Mouse (Mus musculus) liver, embryonic 13.5 days (tissue): ENCODE measurements around the gene Gpr19. TPM values are rescaled to one million over a fixed set of nuclear protein-coding genes. Genes with fewer than 3 reads are reported as not detected.

ENCODE experiments used
- ATAC-seq: fragments of 200-750 bp; cut with Nextera tagmentation; 2 replicates; pipeline ENCODE4 v1.8.0; 2017; ENCODE audit warnings: low read depth, mild to moderate bottlenecking, moderate number of reproducible peaks, moderate library complexity
- DNase-seq: peaks from one replicate; pipeline ENCODE4 v3.0.0; 2022
- H3K27ac ChIP-seq: fragments of 300-500 bp; sonication (generic); 2 replicates; pipeline ENCODE4 v1.5.1; 2015; ENCODE audit warnings: moderate library complexity, mild to moderate bottlenecking, inconsistent platforms
- H3K27me3 ChIP-seq: fragments of 300-500 bp; sonication (generic); 2 replicates; pipeline ENCODE4 v1.6.1; 2015; ENCODE audit warnings: mild to moderate bottlenecking, inconsistent platforms
- H3K36me3 ChIP-seq: fragments of 300-500 bp; sonication (generic); 2 replicates; pipeline ENCODE4 v1.6.1; 2015; ENCODE audit warnings: mild to moderate bottlenecking, inconsistent platforms
- H3K4me1 ChIP-seq: fragments of 300-500 bp; sonication (generic); replicated peaks from 2 replicates; pipeline ENCODE4 v1.6.1; 2015; ENCODE audit warnings: inconsistent platforms
- H3K4me2 ChIP-seq: fragments of 300-500 bp; sonication (generic); 2 replicates; pipeline ENCODE4 v1.6.1; 2015; ENCODE audit warnings: inconsistent platforms, mild to moderate bottlenecking, moderate library complexity
- H3K4me3 ChIP-seq: fragments of 300-500 bp; sonication (generic); replicated peaks from 2 replicates; pipeline ENCODE4 v1.5.1; 2015; ENCODE audit warnings: mild to moderate bottlenecking, inconsistent platforms
- H3K9ac ChIP-seq: fragments of 300-500 bp; sonication (generic); 2 replicates; pipeline ENCODE4 v1.6.1; 2015; ENCODE audit warnings: mild to moderate bottlenecking, inconsistent platforms
- H3K9me3 ChIP-seq: fragments of 300-500 bp; sonication (generic); replicated peaks from 2 replicates; pipeline ENCODE4 v1.6.1; 2016; ENCODE audit warnings: inconsistent platforms
- WGBS: fragments of 180-500 bp; shearing (Covaris S2); methylation state at CpG from one replicate; pipeline ENCODE4 v1.1.7; 2015; ENCODE audit not compliant: insufficient replicate concordance; 5-methylcytosine and 5-hydroxymethylcytosine counted together
- polyA plus RNA-seq: library from polyadenylated mRNA; unstranded; fragments of >200 nt; fragmentation: Nextera tagmentation; extraction: Ambion mirVana; gene quantifications from 2 replicates; pipeline ENCODE4 v1.2.1, GENCODE M21; 2015

Gene Gpr19
- polyA plus RNA-seq, 1 experiment from 2014 or later = 5.3 TPM

DNA sequence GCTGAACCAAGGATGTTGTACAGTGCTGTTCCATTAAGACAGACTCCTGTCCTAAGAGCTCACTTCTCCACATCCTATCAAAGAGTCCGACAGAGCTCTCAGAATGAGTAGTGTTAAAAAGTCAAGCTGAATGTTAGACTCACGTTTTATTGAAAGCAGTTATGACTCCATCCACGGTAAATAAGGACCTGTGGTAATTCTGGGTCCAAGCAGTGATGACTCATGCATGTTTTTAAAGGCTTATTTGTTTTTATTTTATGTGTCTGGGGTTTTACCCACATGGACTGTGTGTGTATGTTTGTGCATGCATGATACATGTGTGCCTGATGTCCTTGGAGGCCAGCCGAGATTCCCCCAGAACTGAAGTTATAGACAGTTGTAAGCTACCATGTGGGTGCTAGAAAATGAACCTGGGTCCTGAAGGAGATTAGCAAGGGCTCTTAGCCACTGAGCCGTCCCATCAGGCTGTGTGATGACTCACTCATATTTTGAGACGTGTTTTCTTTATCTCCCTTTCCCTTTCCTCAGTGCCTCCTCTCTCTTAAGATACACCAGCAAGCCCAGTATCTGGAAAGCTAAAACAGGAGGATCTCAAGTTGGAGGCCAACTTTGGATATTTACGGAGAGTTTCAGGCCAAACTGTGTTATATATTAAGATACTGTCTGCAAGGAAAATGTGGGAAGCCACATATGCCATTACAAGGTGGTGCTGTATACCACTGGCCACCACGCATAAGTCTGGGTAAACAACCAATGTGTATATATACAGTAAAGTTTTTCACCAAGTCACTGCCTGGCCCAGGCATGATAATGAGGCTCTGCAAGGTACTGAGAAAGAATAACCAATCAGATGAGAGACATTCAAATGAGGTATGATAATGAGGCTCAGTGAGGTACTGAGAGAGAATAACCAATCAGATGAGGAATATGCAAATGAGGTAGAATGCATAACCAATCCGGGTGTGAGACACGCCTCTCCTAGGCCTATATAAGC lies 5.8 kb upstream of the Gpr19 start:
- Histone ChIP-seq H3K27me3 (no peaks in the 10 kb centered on the region), H3K9ac (no peak overlapping the region), H3K36me3 (no peaks in the 10 kb centered on the region), H3K9me3 (no peaks in the 10 kb centered on the region), H3K4me3 (no peak overlapping the region), H3K27ac (peak overlapping the region; percentile 76), H3K4me2 (no peak overlapping the region), H3K4me1 (peaks cover 47% of the 10 kb centered on the region)
- ATAC-seq = peak; percentile 82
- no peak for DNase-seq
- WGBS = 76% methylated on average over 10 of the region's 10 CpGs

DNA sequence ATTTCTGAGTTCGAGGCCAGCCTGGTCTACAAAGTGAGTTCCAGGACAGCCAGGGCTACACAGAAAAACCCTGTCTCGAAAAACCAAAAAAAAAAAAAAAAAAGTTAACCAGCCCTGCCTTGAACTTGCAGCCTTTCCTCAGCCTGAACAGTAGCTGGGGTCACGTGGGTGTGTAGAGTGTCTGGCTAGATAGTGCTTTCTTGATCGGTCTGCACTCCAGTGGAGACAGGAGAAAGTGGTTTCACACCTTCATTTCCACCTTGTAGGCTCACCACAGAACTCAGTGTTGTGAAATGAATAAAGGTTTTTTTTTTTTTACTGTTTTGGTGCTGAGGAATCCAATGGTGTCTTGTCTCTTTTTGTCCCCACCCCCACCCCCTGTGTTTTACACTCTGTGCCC lies 5.0 kb upstream of the Gpr19 start:
- H3K9ac ChIP-seq = no peak overlapping the region
- 50% methylated on average over 4 of the region's 4 CpGs for WGBS
- H3K4me2 ChIP-seq = no peak overlapping the region
- H3K27me3 ChIP-seq = no peaks in the 10 kb centered on the region
- H3K9me3 ChIP-seq = no peaks in the 10 kb centered on the region
- no peak for ATAC-seq
- DNase-seq = no peak
- no peak overlapping the region for H3K4me3 ChIP-seq
- H3K36me3 ChIP-seq = no peaks in the 10 kb centered on the region
- peaks cover 50% of the 10 kb centered on the region for H3K4me1 ChIP-seq
- 0 out of 2 replicates have a peak overlapping the region, but pooled peaks have one; percentile 76 for H3K27ac ChIP-seq

DNA sequence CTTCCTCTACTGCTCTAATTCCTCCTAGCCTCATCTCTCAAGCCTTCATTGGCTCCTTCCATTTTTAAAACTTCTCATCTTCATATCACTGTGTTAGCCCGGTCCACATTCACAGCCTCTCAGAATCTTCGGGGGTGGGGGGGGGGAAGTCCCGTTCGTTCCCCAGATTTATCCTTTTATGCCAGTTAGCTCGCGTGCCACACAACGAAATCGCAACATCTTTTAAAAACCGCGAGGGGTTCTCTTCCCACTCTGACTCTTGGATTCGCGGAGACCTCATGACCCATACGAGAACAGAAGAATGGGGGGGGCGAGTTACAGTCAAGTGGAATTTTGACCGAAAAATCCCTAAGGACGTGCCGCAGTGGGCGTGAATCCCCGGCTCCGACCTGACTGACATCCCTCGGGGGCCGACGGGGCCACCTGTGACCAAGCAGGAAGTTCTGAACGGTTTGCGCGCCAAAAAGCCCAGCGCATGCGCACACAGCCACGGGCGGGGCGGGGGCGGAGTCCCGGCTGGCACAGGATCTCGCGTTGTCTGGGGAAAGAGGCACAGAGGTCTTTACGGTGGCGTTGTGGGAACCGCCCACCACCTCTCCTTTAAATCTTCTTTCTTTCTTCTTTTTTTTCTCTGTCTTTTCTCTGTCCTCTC lies 809 bp downstream of the Gpr19 start:
- peak; percentile 90 for ATAC-seq
- WGBS = under 1% methylated on average over 38 of the region's 38 CpGs
- H3K4me1 ChIP-seq = peaks cover 47% of the 10 kb centered on the region

DNA sequence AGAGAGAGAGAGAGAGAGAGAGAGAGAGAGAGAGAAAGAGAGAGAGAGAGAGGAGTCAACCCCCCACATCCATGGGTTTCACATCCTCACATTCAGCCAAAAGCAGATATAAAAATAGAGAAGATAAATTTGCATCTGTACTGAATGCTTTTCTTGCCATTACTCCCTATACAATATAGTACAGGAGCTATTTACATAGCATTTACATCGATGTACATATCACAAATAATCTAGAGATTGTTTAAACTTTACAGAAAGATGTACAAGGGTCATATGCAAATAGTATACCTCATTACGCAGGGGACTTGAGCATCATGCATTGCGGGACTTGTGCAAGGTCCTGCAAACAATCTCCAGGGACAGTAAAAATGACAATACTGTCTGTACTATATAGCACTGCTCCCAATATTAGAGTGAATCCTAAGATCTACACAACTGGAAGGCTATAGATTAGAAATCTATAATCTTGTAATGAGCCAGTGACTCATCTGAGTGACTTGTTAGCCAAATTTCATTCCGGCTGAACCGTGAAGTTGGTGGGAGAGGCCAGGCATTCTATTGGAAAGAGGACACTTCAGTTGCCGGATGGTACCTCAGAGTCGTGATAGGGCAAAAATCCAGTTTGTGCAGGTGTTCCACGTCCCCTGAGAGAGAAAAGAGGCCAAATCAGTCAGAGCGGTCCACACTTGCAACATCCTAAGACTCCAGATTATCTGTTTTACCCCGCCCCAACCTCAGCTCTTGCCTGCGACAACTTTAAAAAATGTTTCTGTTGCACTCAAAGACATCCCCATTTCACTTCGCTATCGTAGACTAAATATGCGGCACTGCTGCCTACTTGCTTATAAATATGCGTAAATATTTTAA lies 1.6 kb downstream of the Gpr19 start:
- no peaks in the 10 kb centered on the region for H3K27me3 ChIP-seq
- peak overlapping the region; percentile 75 for H3K4me3 ChIP-seq
- H3K36me3 ChIP-seq = no peaks in the 10 kb centered on the region
- ATAC-seq = no peak
- DNase-seq = peak; percentile 22
- peaks cover 40% of the 10 kb centered on the region for H3K4me1 ChIP-seq
- peak overlapping the region; percentile 85 for H3K4me2 ChIP-seq
- no peaks in the 10 kb centered on the region for H3K9me3 ChIP-seq
- H3K9ac ChIP-seq = peak overlapping the region; percentile 86
- H3K27ac ChIP-seq = peak overlapping the region; percentile 99
- WGBS = 43% methylated on average over 15 of the region's 15 CpGs

More for the DNA sequence above, 809 bp downstream of the Gpr19 start:
- no peaks in the 10 kb centered on the region for H3K36me3 ChIP-seq
- peak overlapping the region; percentile 99 for H3K27ac ChIP-seq
- no peaks in the 10 kb centered on the region for H3K27me3 ChIP-seq
- peak; percentile 92 for DNase-seq
- peak overlapping the region; percentile 75 for H3K4me3 ChIP-seq
- peak overlapping the region; percentile 85 for H3K4me2 ChIP-seq
- H3K9me3 ChIP-seq = no peaks in the 10 kb centered on the region
- H3K9ac ChIP-seq = peak overlapping the region; percentile 86

DNA sequence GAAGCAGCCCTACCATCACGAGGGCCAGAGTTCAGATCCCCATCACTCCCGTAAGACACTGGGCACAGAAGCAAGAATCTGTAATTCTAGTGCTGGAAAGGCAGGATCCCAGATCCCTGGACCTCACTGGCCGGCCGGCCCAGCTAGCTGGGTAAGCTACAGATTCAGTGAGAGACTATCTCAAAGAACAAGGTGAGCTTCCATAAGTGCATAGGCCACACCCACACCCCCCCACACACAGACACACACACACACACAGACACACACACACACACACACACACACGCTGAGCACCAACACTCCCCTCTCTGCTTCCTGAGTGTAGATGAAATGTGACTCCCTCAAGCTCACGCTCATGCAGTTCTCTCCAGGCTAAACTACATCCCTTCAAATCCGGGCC lies 7.9 kb downstream of the Gpr19 start:
- Histone ChIP-seq H3K27me3 (peaks cover 10% of the 10 kb centered on the region), H3K4me1 (0 out of 2 replicates have a peak, but pooled peaks cover 8% of the 10 kb centered on the region), H3K4me2 (no peak overlapping the region), H3K27ac (no peak overlapping the region), H3K4me3 (no peak overlapping the region), H3K9me3 (no peaks in the 10 kb centered on the region), H3K9ac (no peak overlapping the region), H3K36me3 (no peaks in the 10 kb centered on the region)
- WGBS = 64% methylated on average over 7 of the region's 7 CpGs
- DNase-seq = no peak
- ATAC-seq = no peak

DNA sequence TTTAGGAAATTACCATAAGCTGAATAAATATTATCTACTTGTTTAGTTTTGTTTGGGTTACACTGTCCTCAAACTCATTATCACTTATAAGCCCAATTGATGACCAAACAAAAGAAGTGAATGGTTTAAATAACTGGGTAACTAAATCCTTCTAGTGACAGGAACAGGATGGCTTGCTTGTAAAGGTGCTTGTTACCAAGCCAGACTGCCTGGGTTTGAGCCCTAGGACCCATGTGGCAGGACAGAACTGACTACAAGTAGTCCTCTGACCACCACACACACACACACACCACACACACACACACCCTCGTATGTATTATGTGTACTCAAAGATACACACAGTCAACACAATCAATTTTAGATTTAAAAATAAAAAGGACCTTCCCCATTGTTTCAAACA lies 8.6 kb downstream of the Gpr19 start:
- H3K4me3 ChIP-seq = no peak overlapping the region
- whole genome bisulfite sequencing = 56% methylated on average over 1 of the region's 1 CpGs
- DNase-seq (no peak), ATAC-seq (no peak)
- H3K27me3 ChIP-seq = peaks cover 10% of the 10 kb centered on the region
- no peak overlapping the region for H3K9ac ChIP-seq
- no peaks in the 10 kb centered on the region for H3K9me3 ChIP-seq
- H3K36me3 ChIP-seq = no peaks in the 10 kb centered on the region
- no peak overlapping the region for H3K27ac ChIP-seq
- H3K4me2 ChIP-seq = no peak overlapping the region
- H3K4me1 ChIP-seq = 0 out of 2 replicates have a peak, but pooled peaks cover 5% of the 10 kb centered on the region

DNA sequence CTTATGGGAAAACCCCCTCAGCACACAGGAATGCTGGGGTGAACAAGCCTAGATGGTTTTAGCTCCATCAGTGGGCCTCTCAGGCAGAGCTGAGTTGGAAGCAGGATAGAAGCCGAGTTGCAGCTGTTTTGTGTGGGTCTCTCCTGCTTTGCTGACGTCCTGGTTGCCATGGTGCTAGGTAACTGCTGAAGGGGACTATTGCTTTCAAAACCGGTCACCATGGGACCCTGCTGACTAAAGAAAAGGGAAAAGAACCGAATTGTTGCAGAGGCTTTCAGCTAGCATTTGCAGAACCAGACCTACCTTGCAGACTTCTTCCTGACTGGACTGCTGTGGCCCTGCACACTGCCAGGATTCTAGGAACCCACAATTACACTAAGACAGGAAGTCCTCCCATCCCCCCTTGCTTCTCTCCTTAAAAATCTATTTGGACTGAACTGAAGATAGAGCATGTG lies 9.8 kb downstream of the Gpr19 start:
- no peak overlapping the region for H3K27ac ChIP-seq
- H3K4me2 ChIP-seq = no peak overlapping the region
- H3K9ac ChIP-seq = no peak overlapping the region
- H3K36me3 ChIP-seq = no peaks in the 10 kb centered on the region
- H3K9me3 ChIP-seq = no peaks in the 10 kb centered on the region
- WGBS = 14% methylated on average over 4 of the region's 4 CpGs
- DNase-seq = no peak
- ATAC-seq = no peak
- no peak overlapping the region for H3K4me3 ChIP-seq
- peaks cover 10% of the 10 kb centered on the region for H3K27me3 ChIP-seq
- 0 out of 2 replicates have a peak, but pooled peaks cover 5% of the 10 kb centered on the region for H3K4me1 ChIP-seq

DNA sequence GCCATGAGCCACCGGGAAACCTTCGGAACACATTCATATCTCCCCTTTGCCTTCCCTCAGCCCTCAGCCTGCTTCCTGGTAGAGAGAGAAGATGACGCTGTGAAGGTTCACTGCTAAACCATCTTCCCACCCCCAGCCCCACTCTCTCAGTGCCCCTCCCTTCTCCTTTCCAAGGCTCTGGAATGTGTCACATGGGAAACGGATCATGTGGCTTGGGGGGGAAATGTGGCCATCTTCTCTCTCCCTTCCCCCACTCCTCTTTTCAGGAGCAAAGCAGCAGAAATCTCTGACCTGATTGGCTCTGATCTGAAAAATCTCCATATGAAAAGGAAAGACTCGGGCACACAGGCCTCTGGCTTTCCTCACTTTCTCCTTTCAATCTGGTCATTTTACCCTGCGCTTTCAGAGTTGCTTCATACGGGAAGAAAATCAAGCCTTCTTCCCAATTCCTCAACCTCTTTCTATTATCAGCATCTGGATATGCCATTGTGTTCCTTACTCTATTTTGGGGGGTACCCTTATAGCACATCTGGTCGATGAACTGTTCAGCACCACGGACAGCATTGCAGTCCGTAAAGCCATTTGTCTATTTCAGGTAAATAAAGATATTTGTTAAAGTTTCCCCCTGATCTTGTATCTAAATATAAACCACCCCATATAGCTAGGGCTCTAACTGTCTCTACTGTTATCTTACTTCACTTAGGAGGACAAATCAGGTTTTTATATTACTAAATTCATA lies 10.5 kb downstream of the Gpr19 start:
- Histone ChIP-seq H3K9ac (no peak overlapping the region), H3K4me3 (no peak overlapping the region), H3K36me3 (no peaks in the 10 kb centered on the region), H3K9me3 (no peaks in the 10 kb centered on the region), H3K4me2 (no peak overlapping the region), H3K4me1 (0 out of 2 replicates have a peak, but pooled peaks cover 5% of the 10 kb centered on the region), H3K27me3 (peaks cover 10% of the 10 kb centered on the region), H3K27ac (no peak overlapping the region)
- DNase-seq (no peak), ATAC-seq (no peak)
- 18% methylated on average over 10 of the region's 10 CpGs for WGBS

DNA sequence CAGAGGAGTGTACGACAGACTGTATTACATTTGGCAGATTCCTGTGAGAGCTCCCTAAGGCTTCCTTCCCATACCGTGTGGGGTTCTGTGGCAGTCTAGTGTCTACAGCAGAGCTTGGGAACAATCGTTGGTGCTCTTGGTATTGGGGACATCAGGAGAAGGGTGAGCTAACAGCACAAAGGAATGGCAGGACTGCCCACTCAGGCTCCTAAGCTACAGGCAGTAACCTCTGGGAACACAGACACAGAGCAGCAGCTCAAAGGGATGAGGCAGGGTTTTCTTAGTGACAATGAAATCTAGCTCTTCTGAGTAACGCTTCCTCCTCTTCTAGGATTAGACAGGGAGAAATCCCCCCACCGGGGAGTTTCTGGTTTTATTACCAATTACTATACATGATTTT lies 11.4 kb downstream of the Gpr19 start:
- Histone ChIP-seq H3K9ac (no peak overlapping the region), H3K27me3 (peaks cover 10% of the 10 kb centered on the region), H3K27ac (no peak overlapping the region), H3K4me3 (no peak overlapping the region), H3K4me1 (0 out of 2 replicates have a peak, but pooled peaks cover 5% of the 10 kb centered on the region), H3K36me3 (no peaks in the 10 kb centered on the region), H3K4me2 (no peak overlapping the region), H3K9me3 (no peaks in the 10 kb centered on the region)
- ATAC-seq (no peak), DNase-seq (no peak)
- 58% methylated on average over 5 of the region's 5 CpGs for WGBS

DNA sequence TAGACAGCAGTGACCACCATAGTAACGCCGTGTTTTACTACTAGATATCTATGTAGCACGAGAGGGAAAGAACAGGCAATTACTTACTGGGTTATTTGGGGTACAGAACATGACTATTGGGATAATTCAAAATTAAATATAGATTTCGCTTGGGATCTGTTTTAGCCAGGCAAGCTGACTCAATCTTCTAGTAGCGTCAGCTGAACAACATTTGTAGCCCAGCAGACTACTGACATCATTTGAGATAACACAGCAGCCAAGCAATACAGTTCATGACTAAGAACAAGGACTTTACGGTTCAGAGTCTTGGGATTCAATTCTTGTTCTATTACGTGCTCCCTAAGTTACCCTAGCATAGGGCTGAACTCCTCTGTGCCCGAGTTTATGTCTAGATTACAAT lies 11.9 kb downstream of the Gpr19 start:
- Histone ChIP-seq H3K4me3 (no peak overlapping the region), H3K27me3 (peaks cover 10% of the 10 kb centered on the region), H3K4me1 (0 out of 2 replicates have a peak, but pooled peaks cover 5% of the 10 kb centered on the region), H3K4me2 (no peak overlapping the region), H3K9ac (no peak overlapping the region), H3K36me3 (no peaks in the 10 kb centered on the region), H3K27ac (no peak overlapping the region), H3K9me3 (no peaks in the 10 kb centered on the region)
- ATAC-seq = no peak
- DNase-seq = no peak
- 73% methylated on average over 8 of the region's 8 CpGs for WGBS
